Mouse (Mus musculus) stomach, embryonic 16.5 days (tissue): ENCODE data around the gene Prg2. TPM values are rescaled to one million over a fixed set of nuclear protein-coding genes. Genes with fewer than 3 reads are reported as not detected.

ENCODE experiments used
- ATAC-seq: fragments of 200-750 bp; cut with Nextera tagmentation; 2 replicates; pipeline ENCODE4 v1.8.0; 2017; ENCODE audit warnings: moderate number of reproducible peaks, moderate TSS enrichment; ENCODE audit not compliant: insufficient read depth, low FRiP score
- H3K27ac ChIP-seq: fragments of 300-500 bp; sonication (generic); 2 replicates; pipeline ENCODE4 v1.5.1; 2014; ENCODE audit warnings: low read length
- H3K27me3 ChIP-seq: fragments of 300-500 bp; sonication (generic); 2 replicates; pipeline ENCODE4 v1.6.1; 2014; ENCODE audit warnings: low read length, control low read depth, mixed read lengths; ENCODE audit not compliant: control insufficient read depth, insufficient read depth
- H3K36me3 ChIP-seq: fragments of 300-500 bp; sonication (generic); 2 replicates; pipeline ENCODE4 v1.6.1; 2014; ENCODE audit warnings: low read length; ENCODE audit not compliant: control insufficient read depth, insufficient read depth
- H3K4me1 ChIP-seq: fragments of 300-500 bp; sonication (generic); 2 replicates; pipeline ENCODE4 v1.6.1; 2014; ENCODE audit warnings: low read length, control low read depth, mixed read lengths; ENCODE audit not compliant: control insufficient read depth, insufficient read depth
- H3K4me2 ChIP-seq: fragments of 300-500 bp; sonication (generic); 2 replicates; pipeline ENCODE4 v1.6.1; 2014; ENCODE audit warnings: low read depth, low read length, mixed read lengths
- H3K4me3 ChIP-seq: fragments of 300-500 bp; sonication (generic); replicated peaks from 2 replicates; pipeline ENCODE4 v1.5.1; 2014; ENCODE audit warnings: mild to moderate bottlenecking, low read length
- H3K9ac ChIP-seq: fragments of 300-500 bp; sonication (generic); 2 replicates; pipeline ENCODE4 v1.6.1; 2014; ENCODE audit warnings: low read length
- H3K9me3 ChIP-seq: fragments of 300-500 bp; sonication (generic); replicated peaks from 2 replicates; pipeline ENCODE4 v1.6.1; 2016; ENCODE audit warnings: low read length, control low read depth; ENCODE audit not compliant: control insufficient read depth
- WGBS: fragments of 180-500 bp; shearing (Covaris S2); extraction: QIAGEN DNeasy Blood & Tissue Kit; methylation state at CpG from one replicate; pipeline ENCODE4 v1.1.7; 2014; 5-methylcytosine and 5-hydroxymethylcytosine counted together
- polyA plus RNA-seq: library from polyadenylated mRNA; unstranded; fragments of >200 nt; fragmentation: Nextera tagmentation; extraction: Ambion mirVana; gene quantifications from 2 replicates; pipeline ENCODE4 v1.2.1, GENCODE M21; 2015

Gene Prg2
- polyA plus RNA-seq, 1 experiment from 2014 or later: 2.2 TPM

GRCm38 (mm10) chr2:84955435-84955834 lies 24.8 kb upstream of the Prg2 start:
- Histone ChIP-seq H3K9me3 (no peaks in the 10 kb centered on the region), H3K27ac (no peak overlapping the region), H3K36me3 (no peaks in the 10 kb centered on the region; the same call in 1 of the 2 replicates), H3K4me1 (no peaks in the 10 kb centered on the region), H3K4me3 (no peak overlapping the region), H3K27me3 (no peaks in the 10 kb centered on the region), H3K9ac (no peak overlapping the region), H3K4me2 (no peak overlapping the region)
- 90% methylated on average over 9 of the region's 9 CpGs for WGBS
- no peak for ATAC-seq

- 58% methylated on average over 5 of the region's 5 CpGs for WGBS
- no peak overlapping the region for H3K27ac ChIP-seq
- no peaks in the 10 kb centered on the region for H3K9me3 ChIP-seq
- H3K4me1 ChIP-seq: no peaks in the 10 kb centered on the region
- ATAC-seq: no peak
- H3K27me3 ChIP-seq: no peaks in the 10 kb centered on the region
- no peaks in the 10 kb centered on the region; the same call in 1 of the 2 replicates for H3K36me3 ChIP-seq
- no peak overlapping the region for H3K4me3 ChIP-seq
- H3K9ac ChIP-seq: no peak overlapping the region
- H3K4me2 ChIP-seq: no peak overlapping the region
Measured at GRCm38 (mm10) chr2:84956274-84956673, 24.0 kb upstream of the Prg2 start.

- Histone ChIP-seq H3K36me3 (no peaks in the 10 kb centered on the region), H3K9me3 (no peaks in the 10 kb centered on the region), H3K27me3 (no peaks in the 10 kb centered on the region), H3K4me1 (no peaks in the 10 kb centered on the region), H3K4me3 (no peak overlapping the region), H3K27ac (no peak overlapping the region), H3K4me2 (no peak overlapping the region), H3K9ac (no peak overlapping the region)
- ATAC-seq: no peak
- 90% methylated on average over 11 of the region's 11 CpGs for WGBS
Measured at GRCm38 (mm10) chr2:84958588-84959264, 21.5 kb upstream of the Prg2 start.

GRCm38 (mm10) chr2:84961300-84961699 lies 19.0 kb upstream of the Prg2 start:
- Histone ChIP-seq H3K27me3 (no peaks in the 10 kb centered on the region), H3K27ac (no peak overlapping the region), H3K9ac (no peak overlapping the region), H3K4me2 (no peak overlapping the region), H3K4me3 (no peak overlapping the region), H3K36me3 (no peaks in the 10 kb centered on the region), H3K4me1 (no peaks in the 10 kb centered on the region), H3K9me3 (no peaks in the 10 kb centered on the region)
- ATAC-seq: no peak
- WGBS: 49% methylated on average over 2 of the region's 2 CpGs

GRCm38 (mm10) chr2:84961901-84962300 lies 18.4 kb upstream of the Prg2 start:
- H3K9ac ChIP-seq: no peak overlapping the region
- 75% methylated on average over 3 of the region's 3 CpGs for WGBS
- H3K4me2 ChIP-seq: no peak overlapping the region
- no peak for ATAC-seq
- no peaks in the 10 kb centered on the region for H3K36me3 ChIP-seq
- no peaks in the 10 kb centered on the region for H3K4me1 ChIP-seq
- H3K27me3 ChIP-seq: no peaks in the 10 kb centered on the region
- H3K27ac ChIP-seq: no peak overlapping the region
- H3K4me3 ChIP-seq: no peak overlapping the region
- no peaks in the 10 kb centered on the region for H3K9me3 ChIP-seq

GRCm38 (mm10) chr2:84962906-84963507 lies 17.3 kb upstream of the Prg2 start:
- no peaks in the 10 kb centered on the region for H3K9me3 ChIP-seq
- no peak overlapping the region for H3K4me2 ChIP-seq
- H3K36me3 ChIP-seq: no peaks in the 10 kb centered on the region
- no peaks in the 10 kb centered on the region for H3K4me1 ChIP-seq
- 40% methylated on average over 6 of the region's 6 CpGs for WGBS
- no peak overlapping the region for H3K9ac ChIP-seq
- H3K4me3 ChIP-seq: no peak overlapping the region
- H3K27me3 ChIP-seq: no peaks in the 10 kb centered on the region
- no peak overlapping the region for H3K27ac ChIP-seq
- no peak for ATAC-seq

GRCm38 (mm10) chr2:84964111-84964801 lies 16.0 kb upstream of the Prg2 start:
- Histone ChIP-seq H3K4me2 (no peak overlapping the region), H3K9ac (no peak overlapping the region), H3K36me3 (no peaks in the 10 kb centered on the region), H3K27me3 (no peaks in the 10 kb centered on the region), H3K4me1 (no peaks in the 10 kb centered on the region), H3K9me3 (no peaks in the 10 kb centered on the region), H3K4me3 (no peak overlapping the region), H3K27ac (no peak overlapping the region)
- no peak for ATAC-seq
- 84% methylated on average over 7 of the region's 7 CpGs for WGBS

- H3K9ac ChIP-seq: no peak overlapping the region
- no peak overlapping the region for H3K4me2 ChIP-seq
- H3K4me3 ChIP-seq: no peak overlapping the region
- H3K9me3 ChIP-seq: no peaks in the 10 kb centered on the region
- no peaks in the 10 kb centered on the region for H3K27me3 ChIP-seq
- H3K36me3 ChIP-seq: no peaks in the 10 kb centered on the region
- WGBS: 70% methylated on average over 5 of the region's 5 CpGs
- H3K27ac ChIP-seq: no peak overlapping the region
- H3K4me1 ChIP-seq: no peaks in the 10 kb centered on the region
- ATAC-seq: no peak
Measured at GRCm38 (mm10) chr2:84967318-84967991, 12.8 kb upstream of the Prg2 start.

GRCm38 (mm10) chr2:84975580-84975979 lies 4.7 kb upstream of the Prg2 start:
- WGBS: 89% methylated on average over 2 of the region's 2 CpGs
- H3K4me2 ChIP-seq: no peak overlapping the region
- H3K9me3 ChIP-seq: no peaks in the 10 kb centered on the region
- no peaks in the 10 kb centered on the region for H3K36me3 ChIP-seq
- H3K27me3 ChIP-seq: no peaks in the 10 kb centered on the region
- H3K27ac ChIP-seq: no peak overlapping the region
- no peaks in the 10 kb centered on the region for H3K4me1 ChIP-seq
- no peak overlapping the region for H3K9ac ChIP-seq
- no peak overlapping the region for H3K4me3 ChIP-seq
- no peak for ATAC-seq
